Mouse (Mus musculus) kidney, embryonic 16.5 days (tissue): ENCODE results near the gene Camkk1. TPM values are rescaled to one million over a fixed set of nuclear protein-coding genes. Genes with fewer than 3 reads are reported as not detected.

Source experiments
- ATAC-seq: fragments of 200-750 bp; cut with Nextera tagmentation; 2 replicates; pipeline ENCODE4 v1.8.0; 2017; ENCODE audit warnings: moderate TSS enrichment; ENCODE audit not compliant: low FRiP score, low TSS enrichment
- H3K27ac ChIP-seq: fragments of 300-500 bp; sonication (generic); 2 replicates; pipeline ENCODE4 v1.5.1; 2014; ENCODE audit warnings: low read length
- H3K27me3 ChIP-seq: fragments of 300-500 bp; sonication (generic); 2 replicates; pipeline ENCODE4 v1.6.1; 2014; ENCODE audit warnings: low read length, control low read depth, mixed read lengths; ENCODE audit not compliant: insufficient read depth
- H3K36me3 ChIP-seq: fragments of 300-500 bp; sonication (generic); 2 replicates; pipeline ENCODE4 v1.6.1; 2014; ENCODE audit warnings: low read length, control low read depth, mixed read lengths; ENCODE audit not compliant: insufficient read depth
- H3K4me1 ChIP-seq: fragments of 300-500 bp; sonication (generic); 2 replicates; pipeline ENCODE4 v1.6.1; 2014; ENCODE audit warnings: low read length, control low read depth, mixed read lengths; ENCODE audit not compliant: insufficient read depth
- H3K4me2 ChIP-seq: fragments of 300-500 bp; sonication (generic); replicated peaks from 2 replicates; pipeline ENCODE4 v1.6.1; 2014; ENCODE audit warnings: low read depth, low read length
- H3K4me3 ChIP-seq: fragments of 300-500 bp; sonication (generic); 2 replicates; pipeline ENCODE4 v1.5.1; 2014; ENCODE audit warnings: mild to moderate bottlenecking, low read length
- H3K9ac ChIP-seq: fragments of 300-500 bp; sonication (generic); replicated peaks from 2 replicates; pipeline ENCODE4 v1.6.1; 2014; ENCODE audit warnings: low read length
- H3K9me3 ChIP-seq: fragments of 300-500 bp; sonication (generic); 2 replicates; pipeline ENCODE4 v1.6.1; 2016; ENCODE audit warnings: low read length, control low read depth
- WGBS: fragments of 180-500 bp; shearing (Covaris S2); extraction: QIAGEN DNeasy Blood & Tissue Kit; methylation state at CpG from one replicate; pipeline ENCODE4 v1.1.7; 2014; 5-methylcytosine and 5-hydroxymethylcytosine counted together
- polyA plus RNA-seq: library from polyadenylated mRNA; unstranded; fragments of >200 nt; fragmentation: Nextera tagmentation; extraction: Ambion mirVana; gene quantifications from 2 replicates; pipeline ENCODE4 v1.2.1, GENCODE M21; 2015

Gene Camkk1
- polyA plus RNA-seq, 1 experiment from 2014 or later, result 7.7 TPM

DNA sequence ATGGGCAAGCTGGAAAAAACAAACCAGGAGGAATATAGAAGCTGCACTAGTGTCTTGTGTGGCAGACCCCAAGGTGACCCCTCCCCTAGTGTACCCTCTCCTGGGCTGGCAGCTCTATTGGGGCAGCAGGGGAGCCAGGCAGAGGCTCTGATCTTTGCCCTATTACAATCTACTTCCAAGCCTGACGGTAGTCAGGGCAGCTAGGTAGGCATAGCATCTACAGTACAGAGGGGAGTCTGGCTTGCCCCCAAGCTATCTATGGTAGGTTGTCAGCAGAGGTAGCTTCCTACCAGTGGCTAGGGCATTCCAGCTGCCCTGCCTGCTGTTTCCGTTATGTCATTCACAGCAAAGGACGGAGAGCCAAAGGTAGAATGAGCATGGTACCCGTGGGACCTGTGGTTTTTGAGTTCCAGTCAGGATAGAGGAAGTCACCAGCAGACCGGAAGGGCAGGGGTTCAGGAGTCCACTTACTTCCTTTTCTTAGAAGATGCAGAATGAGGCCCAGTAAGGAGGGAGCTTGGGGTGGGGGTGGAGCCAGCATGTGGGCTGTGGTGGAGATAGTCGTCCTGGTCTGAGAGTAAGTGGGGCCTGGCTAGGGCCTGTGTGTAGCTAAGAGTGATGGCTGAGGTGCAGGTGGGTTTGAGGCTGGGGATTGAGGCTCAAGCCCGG, 5.6 kb downstream of the Camkk1 start:
- WGBS, result 45% methylated on average over 7 of the region's 7 CpGs
- Histone ChIP-seq H3K4me1 (peaks cover 16% of the 10 kb centered on the region), H3K27ac (peak overlapping the region; percentile 52), H3K4me2 (no peak overlapping the region), H3K9me3 (no peaks in the 10 kb centered on the region), H3K4me3 (no peak overlapping the region), H3K27me3 (peaks cover 14% of the 10 kb centered on the region), H3K9ac (no peak overlapping the region), H3K36me3 (no peaks in the 10 kb centered on the region)
- ATAC-seq, result peak; percentile 70

DNA sequence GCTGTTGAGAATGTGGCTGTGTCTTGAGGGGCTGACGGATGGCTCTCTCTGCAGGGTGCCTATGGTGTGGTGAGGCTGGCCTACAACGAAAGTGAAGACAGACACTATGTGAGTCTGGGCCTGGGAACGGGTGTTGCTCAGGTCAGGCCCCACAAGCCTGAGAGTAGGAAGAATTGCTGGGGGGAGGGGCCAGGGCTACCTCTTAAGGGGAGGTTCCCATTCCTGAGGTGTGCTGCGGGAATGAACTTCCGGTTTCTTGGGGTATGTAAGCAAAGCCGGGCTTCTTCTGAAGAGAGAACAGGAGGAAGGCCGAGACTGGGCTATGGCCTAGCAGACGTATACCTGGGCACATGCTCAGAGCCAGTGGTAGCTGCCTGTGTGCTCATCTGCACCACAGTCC, 8.2 kb downstream of the Camkk1 start:
- WGBS, result 47% methylated on average over 8 of the region's 8 CpGs
- H3K4me2 ChIP-seq, result no peak overlapping the region
- no peak overlapping the region for H3K27ac ChIP-seq
- H3K36me3 ChIP-seq, result no peaks in the 10 kb centered on the region
- no peak for ATAC-seq
- H3K9ac ChIP-seq, result no peak overlapping the region
- no peaks in the 10 kb centered on the region for H3K9me3 ChIP-seq
- peaks cover 15% of the 10 kb centered on the region for H3K4me1 ChIP-seq
- no peak overlapping the region for H3K4me3 ChIP-seq
- no peaks in the 10 kb centered on the region for H3K27me3 ChIP-seq

DNA sequence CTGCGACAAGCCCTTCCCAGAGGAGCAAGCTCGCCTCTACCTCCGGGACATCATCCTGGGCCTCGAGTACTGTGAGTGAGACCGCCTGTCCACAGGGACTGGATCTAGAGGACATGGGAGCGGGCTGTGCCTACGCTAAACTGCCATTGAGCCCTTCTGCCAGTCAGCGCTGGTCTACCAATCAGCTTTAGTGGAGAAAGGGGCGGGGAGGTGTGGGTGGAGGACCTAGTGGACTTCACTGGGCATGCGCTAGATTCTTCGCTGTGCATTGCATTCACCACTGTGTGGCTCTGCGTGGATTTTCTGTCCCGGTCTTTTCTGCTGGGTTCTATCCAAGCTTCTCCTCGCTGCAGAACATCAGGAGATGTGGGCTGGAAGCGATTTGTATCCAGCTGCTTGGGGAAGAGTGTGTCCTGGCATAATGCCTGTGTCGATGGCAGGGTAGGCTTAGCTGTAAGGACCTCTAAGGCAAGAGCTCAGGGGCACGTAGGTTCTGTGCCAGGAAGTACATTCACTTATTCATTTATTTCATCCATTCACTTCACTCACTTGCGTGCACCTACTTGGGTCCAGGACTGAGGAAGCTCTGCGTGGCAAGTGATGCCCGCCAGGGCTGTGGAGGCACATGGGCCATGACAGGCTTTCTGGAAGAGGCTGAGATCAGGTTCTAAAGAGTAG, 12.2 kb downstream of the Camkk1 start:
- peak overlapping the region; percentile 57 for H3K9ac ChIP-seq
- H3K4me2 ChIP-seq, result peak overlapping the region; percentile 65
- H3K27ac ChIP-seq, result peak overlapping the region; percentile 54; the same call in 1 of the 2 replicates
- H3K9me3 ChIP-seq, result no peaks in the 10 kb centered on the region
- 0 out of 2 replicates have a peak, but pooled peaks cover 2% of the 10 kb centered on the region for H3K4me1 ChIP-seq
- no peaks in the 10 kb centered on the region for H3K27me3 ChIP-seq
- H3K4me3 ChIP-seq, result peak overlapping the region; percentile 39
- peak; percentile 94 for ATAC-seq
- H3K36me3 ChIP-seq, result no peaks in the 10 kb centered on the region
- WGBS, result 24% methylated on average over 20 of the region's 20 CpGs

DNA sequence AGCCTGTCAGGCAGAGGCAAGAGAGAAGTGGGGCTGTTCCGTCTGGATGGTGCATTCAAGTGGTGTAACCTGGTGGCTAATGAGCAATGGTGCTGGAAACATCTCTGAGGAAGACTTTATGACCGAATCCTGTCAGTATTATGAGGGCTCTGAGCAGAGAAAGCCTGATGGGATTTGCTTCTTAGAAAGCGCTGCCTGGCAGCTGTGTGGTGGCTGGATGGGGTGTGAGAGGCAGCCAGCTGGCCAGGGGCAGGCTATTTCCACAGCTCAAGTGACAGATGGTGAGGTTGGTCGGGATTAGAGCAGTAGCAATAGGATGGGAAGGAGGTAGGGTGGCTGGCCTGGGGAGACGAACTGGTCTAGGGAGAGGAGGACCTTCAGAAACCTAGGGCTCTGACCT, 12.7 kb downstream of the Camkk1 start:
- H3K27ac ChIP-seq, result no peak overlapping the region
- H3K36me3 ChIP-seq, result no peaks in the 10 kb centered on the region
- 51% methylated on average over 5 of the region's 5 CpGs for WGBS
- H3K4me3 ChIP-seq, result no peak overlapping the region
- no peak for ATAC-seq
- H3K4me2 ChIP-seq, result no peak overlapping the region; the same call in 1 of the 2 replicates
- H3K9me3 ChIP-seq, result no peaks in the 10 kb centered on the region
- no peaks in the 10 kb centered on the region for H3K27me3 ChIP-seq
- 0 out of 2 replicates have a peak, but pooled peaks cover 2% of the 10 kb centered on the region for H3K4me1 ChIP-seq
- peak overlapping the region; percentile 52; the same call in 1 of the 2 replicates for H3K9ac ChIP-seq

DNA sequence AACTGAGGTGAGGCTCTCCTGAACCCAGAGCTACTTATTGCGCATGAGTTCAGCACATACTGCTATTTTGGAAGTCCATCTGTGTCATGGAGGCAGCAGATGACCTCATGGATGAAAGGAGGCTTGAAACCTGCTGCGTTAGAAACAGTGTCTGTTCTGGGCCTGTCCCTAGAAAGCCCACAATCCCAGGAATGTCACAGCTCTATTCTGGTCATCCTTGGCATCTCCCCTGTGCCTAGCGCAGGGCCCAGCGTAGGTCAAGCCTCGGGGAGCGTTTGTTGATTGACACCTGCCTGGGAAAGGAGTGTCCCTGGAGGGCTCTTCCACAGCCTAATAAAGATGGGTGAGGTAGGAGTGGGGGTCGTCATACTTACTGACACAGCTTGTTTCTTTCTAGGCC, 17.3 kb downstream of the Camkk1 start:
- no peaks in the 10 kb centered on the region for H3K36me3 ChIP-seq
- no peak for ATAC-seq
- no peaks in the 10 kb centered on the region for H3K9me3 ChIP-seq
- H3K27ac ChIP-seq, result no peak overlapping the region
- no peak overlapping the region for H3K4me2 ChIP-seq
- H3K4me3 ChIP-seq, result no peak overlapping the region
- 0 out of 2 replicates have a peak, but pooled peaks cover 7% of the 10 kb centered on the region for H3K4me1 ChIP-seq
- 83% methylated on average over 7 of the region's 7 CpGs for WGBS
- no peak overlapping the region for H3K9ac ChIP-seq
- H3K27me3 ChIP-seq, result no peaks in the 10 kb centered on the region

DNA sequence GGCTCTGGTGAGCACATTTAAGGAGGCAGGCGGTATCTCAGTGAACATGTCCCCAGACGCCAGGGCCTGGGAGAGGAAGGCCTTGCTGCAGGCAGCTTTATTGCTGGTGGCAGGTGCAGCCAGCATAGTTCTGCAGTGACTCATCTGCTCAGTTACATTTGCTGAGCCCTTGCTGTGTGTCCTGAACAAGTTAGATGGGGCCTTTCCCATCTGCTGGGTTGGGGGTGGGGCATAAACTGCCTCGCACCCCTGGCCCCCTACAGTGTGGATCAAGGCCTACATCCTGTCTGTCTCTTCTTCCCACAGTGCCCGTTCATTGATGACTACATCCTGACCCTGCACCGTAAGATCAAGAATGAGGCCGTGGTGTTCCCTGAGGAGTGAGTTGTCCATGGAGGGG, 18.1 kb downstream of the Camkk1 start:
- Histone ChIP-seq H3K27me3 (no peaks in the 10 kb centered on the region), H3K4me1 (0 out of 2 replicates have a peak, but pooled peaks cover 7% of the 10 kb centered on the region), H3K27ac (no peak overlapping the region), H3K36me3 (no peaks in the 10 kb centered on the region), H3K9ac (no peak overlapping the region), H3K4me3 (no peak overlapping the region), H3K9me3 (no peaks in the 10 kb centered on the region), H3K4me2 (no peak overlapping the region)
- 52% methylated on average over 6 of the region's 6 CpGs for WGBS
- ATAC-seq, result no peak

DNA sequence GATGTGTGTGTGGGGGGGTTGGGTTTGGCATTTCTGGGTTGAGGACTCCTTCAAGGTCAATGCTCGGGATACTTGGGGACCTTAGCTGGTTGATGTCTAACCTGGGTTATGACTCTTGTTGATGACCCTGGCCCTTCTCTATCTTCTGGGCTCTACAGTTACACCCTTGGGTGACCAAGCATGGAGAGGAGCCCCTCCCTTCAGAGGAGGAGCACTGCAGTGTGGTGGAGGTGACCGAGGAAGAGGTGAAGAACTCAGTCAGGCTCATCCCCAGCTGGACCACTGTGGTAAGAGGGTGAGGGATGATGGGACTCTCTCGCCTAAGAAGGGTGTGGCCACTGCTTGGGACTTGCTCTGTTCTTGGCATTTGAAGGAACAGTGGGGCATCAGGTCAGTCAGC, 18.9 kb downstream of the Camkk1 start:
- Histone ChIP-seq H3K27me3 (no peaks in the 10 kb centered on the region), H3K36me3 (no peaks in the 10 kb centered on the region), H3K4me2 (no peak overlapping the region), H3K4me1 (0 out of 2 replicates have a peak, but pooled peaks cover 7% of the 10 kb centered on the region), H3K27ac (no peak overlapping the region), H3K9me3 (no peaks in the 10 kb centered on the region), H3K4me3 (no peak overlapping the region), H3K9ac (no peak overlapping the region)
- ATAC-seq, result 0 out of 2 replicates have a peak, but pooled peaks have one; percentile 19
- WGBS, result 71% methylated on average over 3 of the region's 3 CpGs

DNA sequence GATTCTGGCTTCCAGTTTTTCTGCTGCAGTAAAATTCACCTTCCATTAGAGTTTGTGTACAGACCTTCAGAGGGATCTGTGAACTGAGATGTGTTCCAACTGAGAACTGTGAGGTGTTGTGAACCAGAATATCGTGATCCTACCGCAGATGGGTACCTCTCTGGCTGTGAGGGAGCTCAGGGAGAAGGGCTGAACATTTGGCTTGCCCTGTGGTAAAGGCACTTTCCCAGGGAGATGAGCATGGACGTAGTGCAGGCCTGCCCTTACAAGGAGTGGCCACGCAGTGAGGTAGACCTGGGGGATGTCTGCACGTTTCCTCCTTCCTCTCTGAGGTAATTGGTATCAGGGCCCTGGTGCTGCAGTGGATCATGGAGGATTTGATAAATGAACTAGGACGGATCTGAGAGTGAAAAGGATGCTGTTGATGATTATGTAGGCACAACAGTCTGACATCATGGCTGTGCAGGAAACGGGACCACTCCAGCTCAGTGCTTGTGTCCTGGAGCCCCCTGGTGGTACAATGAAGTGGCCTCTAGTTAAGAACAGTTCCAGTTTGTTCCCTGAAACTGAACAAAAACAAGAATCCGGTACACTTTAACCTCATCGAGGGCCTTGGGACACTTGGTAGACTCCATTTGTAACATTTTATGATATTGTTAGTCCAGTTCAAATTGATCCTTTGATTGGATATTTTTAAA, 20.4 kb downstream of the Camkk1 start:
- H3K4me3 ChIP-seq, result no peak overlapping the region
- H3K9ac ChIP-seq, result no peak overlapping the region
- no peak overlapping the region for H3K27ac ChIP-seq
- no peaks in the 10 kb centered on the region for H3K9me3 ChIP-seq
- peaks cover 16% of the 10 kb centered on the region for H3K4me1 ChIP-seq
- ATAC-seq, result no peak
- no peaks in the 10 kb centered on the region for H3K27me3 ChIP-seq
- H3K36me3 ChIP-seq, result no peaks in the 10 kb centered on the region
- 56% methylated on average over 9 of the region's 9 CpGs for WGBS
- H3K4me2 ChIP-seq, result no peak overlapping the region

DNA sequence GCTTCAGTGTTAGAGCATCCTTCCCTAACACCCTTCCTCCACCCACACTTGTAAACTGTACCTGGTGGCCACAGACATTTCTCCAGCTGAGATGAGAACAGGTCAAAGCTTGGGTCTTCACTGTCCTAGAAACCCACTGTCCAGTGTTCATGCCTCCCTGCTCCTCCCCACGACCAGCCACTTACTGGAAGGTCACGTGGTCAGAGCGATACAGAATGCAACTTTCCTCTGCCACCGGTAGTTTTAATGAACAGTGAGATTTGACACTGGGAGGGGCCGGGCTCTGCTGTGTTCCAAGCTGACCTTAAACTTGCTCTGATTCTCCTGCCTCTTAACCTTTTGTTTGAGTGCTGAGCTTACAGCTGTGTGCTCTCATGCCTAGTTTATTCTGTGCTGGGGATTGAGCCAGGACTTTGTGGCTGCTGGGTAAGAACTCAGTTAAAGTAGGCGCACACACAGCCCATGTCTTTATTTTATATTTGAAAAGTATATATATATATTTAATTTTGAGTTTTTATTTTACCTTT, 25.5 kb downstream of the Camkk1 start:
- peaks cover 24% of the 10 kb centered on the region for H3K4me1 ChIP-seq
- H3K9me3 ChIP-seq, result no peaks in the 10 kb centered on the region
- no peaks in the 10 kb centered on the region for H3K27me3 ChIP-seq
- no peak for ATAC-seq
- H3K4me2 ChIP-seq, result no peak overlapping the region
- H3K36me3 ChIP-seq, result no peaks in the 10 kb centered on the region
- no peak overlapping the region for H3K27ac ChIP-seq
- WGBS, result 30% methylated on average over 6 of the region's 6 CpGs
- no peak overlapping the region for H3K4me3 ChIP-seq
- no peak overlapping the region for H3K9ac ChIP-seq
